Mouse (Mus musculus) limb, embryonic 10.5 days (tissue): ENCODE data around the gene Aff3. TPM values are rescaled to one million over a fixed set of nuclear protein-coding genes. Genes with fewer than 3 reads are reported as not detected.

Source experiments
- DNase-seq: peaks from one replicate; pipeline ENCODE4 v3.0.0-alpha.2; 2017; ENCODE audit warnings: low spot score
- H3K27ac ChIP-seq: fragments of 300-500 bp; sonication (generic); 2 replicates; pipeline ENCODE4 v1.5.1; 2016; ENCODE audit warnings: mild to moderate bottlenecking
- H3K27me3 ChIP-seq: fragments of 300-500 bp; sonication (generic); 2 replicates; pipeline ENCODE4 v1.6.1; 2016; ENCODE audit warnings: low read depth, mild to moderate bottlenecking; ENCODE audit not compliant: poor library complexity, severe bottlenecking
- H3K36me3 ChIP-seq: fragments of 300-500 bp; sonication (generic); 2 replicates; pipeline ENCODE4 v1.6.1; 2016; ENCODE audit warnings: mild to moderate bottlenecking, moderate library complexity
- H3K4me1 ChIP-seq: fragments of 300-500 bp; sonication (generic); 2 replicates; pipeline ENCODE4 v1.6.1; 2016
- H3K4me3 ChIP-seq: fragments of 300-500 bp; sonication (generic); 2 replicates; pipeline ENCODE4 v1.5.1; 2016; ENCODE audit warnings: mild to moderate bottlenecking, moderate library complexity
- H3K9me3 ChIP-seq: fragments of 300-500 bp; sonication (generic); replicated peaks from 2 replicates; pipeline ENCODE4 v1.6.1; 2016; ENCODE audit warnings: mild to moderate bottlenecking
- WGBS: fragments of 180-500 bp; shearing (Covaris S2); methylation state at CpG from one replicate; pipeline ENCODE4 v1.1.7; 2016; 5-methylcytosine and 5-hydroxymethylcytosine counted together
- polyA plus RNA-seq: library from polyadenylated mRNA; unstranded; fragments of >200 nt; fragmentation: Nextera tagmentation; extraction: Ambion mirVana; gene quantifications from 2 replicates; pipeline ENCODE4 v1.2.1, GENCODE M21; 2016

The Aff3 gene
- polyA plus RNA-seq, 1 experiment from 2014 or later, result 38.8 TPM

DNA sequence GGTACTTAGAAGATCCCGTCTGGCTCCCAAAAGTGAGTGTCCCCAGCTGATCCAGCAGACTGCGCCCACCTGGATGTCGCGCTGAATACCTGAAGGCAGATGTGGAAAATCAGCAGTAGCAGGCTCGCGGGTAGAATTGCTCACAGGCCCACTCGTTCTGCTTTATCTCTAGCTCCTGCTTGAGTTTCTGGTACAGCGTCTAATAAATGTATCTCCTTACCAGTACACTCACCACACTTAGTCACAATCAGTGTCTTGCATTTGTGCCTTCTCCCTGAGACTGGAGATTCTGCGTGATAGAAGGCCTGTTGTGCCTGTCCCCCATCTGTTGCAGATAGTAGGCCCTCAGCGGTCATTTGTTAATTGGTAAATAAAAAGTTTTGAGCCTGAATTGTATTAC lies 3.6 kb upstream of the Aff3 start:
- peaks cover 22% of the 10 kb centered on the region for H3K4me1 ChIP-seq
- no peak overlapping the region for H3K4me3 ChIP-seq
- WGBS, result 86% methylated on average over 10 of the region's 10 CpGs
- H3K27me3 ChIP-seq, result no peaks in the 10 kb centered on the region
- H3K9me3 ChIP-seq, result no peaks in the 10 kb centered on the region
- no peak overlapping the region for H3K27ac ChIP-seq
- no peaks in the 10 kb centered on the region for H3K36me3 ChIP-seq
- peak; percentile 26 for DNase-seq

DNA sequence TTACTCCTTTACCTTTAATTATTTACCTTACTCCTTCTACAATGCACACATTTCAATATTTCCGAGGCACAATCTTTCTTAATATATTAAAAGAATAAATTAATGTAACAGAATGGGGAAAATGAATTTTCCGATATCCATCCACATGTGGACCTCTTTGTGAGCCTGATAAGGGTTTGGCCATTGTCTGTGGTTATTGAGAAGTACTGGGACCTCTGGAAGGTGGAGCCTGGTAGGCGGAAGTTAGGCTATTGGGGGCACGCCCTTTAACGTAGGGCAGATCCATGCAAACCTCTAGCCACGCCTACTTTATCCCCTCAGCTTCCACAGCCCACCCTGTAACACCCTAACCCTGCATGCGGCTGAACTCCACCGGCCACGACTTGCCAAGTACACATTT lies 3.1 kb upstream of the Aff3 start:
- DNase-seq, result no peak
- 84% methylated on average over 9 of the region's 9 CpGs for WGBS

DNA sequence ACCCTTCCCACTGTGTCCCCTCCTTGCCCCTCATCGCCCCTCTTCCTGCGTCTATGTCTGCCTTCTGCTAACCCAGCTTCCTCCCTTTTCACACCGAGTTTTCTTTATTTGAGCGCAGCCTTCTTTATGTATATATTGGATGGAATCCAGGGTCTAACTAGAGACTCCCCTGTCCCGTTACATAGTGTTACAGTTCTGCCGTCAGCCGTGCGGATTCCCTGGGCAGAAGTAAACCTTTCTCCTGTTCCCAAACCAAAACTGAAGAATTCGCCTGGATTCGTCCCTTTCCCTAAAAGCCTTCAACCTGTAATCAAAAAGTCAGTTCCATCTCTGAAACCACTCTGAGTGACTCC lies 2.0 kb upstream of the Aff3 start:
- Histone ChIP-seq H3K27ac (0 out of 2 replicates have a peak overlapping the region, but pooled peaks have one; percentile 14), H3K4me3 (no peak overlapping the region), H3K4me1 (peaks cover 32% of the 10 kb centered on the region), H3K36me3 (no peaks in the 10 kb centered on the region), H3K9me3 (no peaks in the 10 kb centered on the region), H3K27me3 (no peaks in the 10 kb centered on the region)
- peak; percentile 21 for DNase-seq
- 92% methylated on average over 10 of the region's 10 CpGs for WGBS

More for the DNA sequence above, 3.1 kb upstream of the Aff3 start:
- Histone ChIP-seq H3K4me1 (peaks cover 22% of the 10 kb centered on the region), H3K27me3 (no peaks in the 10 kb centered on the region), H3K9me3 (no peaks in the 10 kb centered on the region), H3K4me3 (no peak overlapping the region), H3K36me3 (no peaks in the 10 kb centered on the region), H3K27ac (no peak overlapping the region)

DNA sequence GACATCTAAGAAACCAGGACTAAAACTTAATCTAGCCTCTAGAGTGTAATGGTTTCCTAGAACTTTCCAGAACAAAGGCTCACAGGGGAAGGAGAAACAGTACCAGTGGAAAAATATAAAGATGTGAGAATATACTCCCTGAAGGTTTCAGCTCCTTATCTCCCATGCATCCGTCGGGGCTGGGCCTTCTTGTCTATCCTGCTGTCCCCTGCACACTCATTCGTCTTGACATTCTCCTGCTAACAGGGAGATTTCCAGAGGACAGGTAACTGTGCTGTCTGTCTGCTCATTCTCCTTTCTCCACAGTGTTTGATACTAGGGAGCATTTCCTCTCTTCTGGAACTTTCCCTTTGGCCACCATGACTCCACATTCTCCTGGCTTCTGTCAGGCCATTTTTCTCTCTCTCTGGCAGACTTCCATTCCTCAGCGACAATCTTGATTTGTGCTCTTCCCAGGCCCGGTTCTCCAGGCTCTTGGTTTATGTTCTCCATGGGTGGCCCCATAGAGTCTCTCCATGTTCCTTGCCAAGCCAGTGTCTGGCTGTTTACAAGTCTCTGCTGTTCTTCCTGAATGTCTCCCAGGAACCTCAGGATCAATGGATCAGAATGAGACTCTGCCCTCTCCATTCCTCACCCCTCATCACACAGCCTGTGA lies 1.5 kb upstream of the Aff3 start:
- 74% methylated on average over 5 of the region's 5 CpGs for WGBS
- Histone ChIP-seq H3K9me3 (no peaks in the 10 kb centered on the region), H3K27ac (0 out of 2 replicates have a peak overlapping the region, but pooled peaks have one; percentile 14), H3K27me3 (no peaks in the 10 kb centered on the region), H3K4me3 (no peak overlapping the region), H3K36me3 (no peaks in the 10 kb centered on the region), H3K4me1 (peaks cover 36% of the 10 kb centered on the region)
- DNase-seq, result no peak

DNA sequence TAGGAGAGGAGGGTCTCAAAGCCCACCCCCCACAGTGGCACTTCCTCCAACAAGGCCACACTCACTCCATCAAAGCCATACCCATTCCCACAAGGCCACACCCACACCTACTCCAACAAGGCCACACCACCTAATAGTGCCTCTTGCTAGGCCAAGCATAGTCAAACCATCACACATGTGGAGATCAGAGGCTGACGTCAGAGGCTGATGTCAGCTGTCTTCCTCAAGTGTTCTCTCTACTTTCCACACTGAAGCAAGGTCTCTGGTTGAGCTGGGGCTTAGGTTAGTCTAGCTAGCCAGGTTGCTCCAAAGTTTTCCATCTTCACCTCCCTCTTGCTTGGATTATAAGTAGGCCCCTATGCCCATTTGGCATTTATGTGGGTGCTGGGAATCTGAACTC lies 856 bp upstream of the Aff3 start:
- H3K4me3 ChIP-seq, result no peak overlapping the region
- H3K36me3 ChIP-seq, result no peaks in the 10 kb centered on the region
- H3K9me3 ChIP-seq, result no peaks in the 10 kb centered on the region
- peaks cover 39% of the 10 kb centered on the region for H3K4me1 ChIP-seq
- H3K27me3 ChIP-seq, result no peaks in the 10 kb centered on the region
- H3K27ac ChIP-seq, result no peak overlapping the region; the same call in 1 of the 2 replicates
- 82% methylated on average over 1 of the region's 1 CpGs for WGBS
- DNase-seq, result no peak

DNA sequence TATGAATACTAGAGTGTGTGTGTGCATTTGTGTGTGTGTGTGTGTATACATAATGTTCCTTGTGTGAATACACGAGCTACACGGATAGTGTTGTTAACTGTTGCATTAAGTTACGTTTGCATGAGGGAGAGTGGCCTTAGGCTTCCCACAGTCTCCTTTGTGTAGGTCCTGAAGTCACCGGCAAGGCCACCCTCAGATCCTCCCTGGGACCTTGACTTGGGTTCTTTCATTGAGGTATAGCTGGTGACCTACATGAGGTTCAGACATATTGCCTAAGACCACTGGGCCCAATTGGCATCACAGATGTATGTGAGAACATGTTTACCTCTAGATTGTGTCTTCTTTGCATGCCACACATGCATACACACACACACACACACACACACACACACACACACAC lies 494 bp downstream of the Aff3 start:
- no peaks in the 10 kb centered on the region for H3K27me3 ChIP-seq
- peaks cover 52% of the 10 kb centered on the region for H3K4me1 ChIP-seq
- 92% methylated on average over 4 of the region's 4 CpGs for WGBS
- no peak overlapping the region for H3K27ac ChIP-seq
- H3K36me3 ChIP-seq, result no peaks in the 10 kb centered on the region
- DNase-seq, result no peak
- no peak overlapping the region for H3K4me3 ChIP-seq
- no peaks in the 10 kb centered on the region for H3K9me3 ChIP-seq

DNA sequence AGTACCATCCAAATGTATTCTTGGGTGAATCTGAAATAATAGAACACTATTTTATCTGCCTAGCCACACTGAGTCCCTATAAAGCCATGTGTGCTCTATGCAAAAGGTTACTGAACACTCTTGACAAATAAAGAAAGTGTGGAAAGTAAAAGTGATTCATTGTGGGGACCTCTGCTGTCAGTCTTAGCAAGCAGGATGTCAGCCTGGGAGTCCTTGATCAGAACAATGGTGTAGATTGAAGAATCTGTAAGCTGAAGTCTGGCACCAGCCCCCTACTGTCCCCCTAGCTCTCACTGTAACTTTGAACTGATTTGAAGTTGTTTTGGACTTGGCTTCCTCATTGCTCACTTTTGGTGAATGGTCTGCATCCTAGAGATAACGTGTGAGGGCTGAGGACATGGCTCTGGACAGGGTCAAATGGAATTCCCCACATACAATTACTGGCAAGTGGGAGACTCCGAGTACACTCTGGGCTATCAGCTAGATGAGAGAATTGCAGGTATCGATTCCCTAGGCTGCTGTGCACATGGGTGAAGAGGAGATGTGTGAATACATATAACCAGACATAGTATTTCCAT lies 2.0 kb downstream of the Aff3 start:
- no peak for DNase-seq
- 80% methylated on average over 3 of the region's 3 CpGs for WGBS
- Histone ChIP-seq H3K9me3 (no peaks in the 10 kb centered on the region), H3K36me3 (no peaks in the 10 kb centered on the region), H3K4me3 (no peak overlapping the region), H3K27me3 (no peaks in the 10 kb centered on the region), H3K27ac (0 out of 2 replicates have a peak overlapping the region, but pooled peaks have one; percentile 7), H3K4me1 (peaks cover 65% of the 10 kb centered on the region)

DNA sequence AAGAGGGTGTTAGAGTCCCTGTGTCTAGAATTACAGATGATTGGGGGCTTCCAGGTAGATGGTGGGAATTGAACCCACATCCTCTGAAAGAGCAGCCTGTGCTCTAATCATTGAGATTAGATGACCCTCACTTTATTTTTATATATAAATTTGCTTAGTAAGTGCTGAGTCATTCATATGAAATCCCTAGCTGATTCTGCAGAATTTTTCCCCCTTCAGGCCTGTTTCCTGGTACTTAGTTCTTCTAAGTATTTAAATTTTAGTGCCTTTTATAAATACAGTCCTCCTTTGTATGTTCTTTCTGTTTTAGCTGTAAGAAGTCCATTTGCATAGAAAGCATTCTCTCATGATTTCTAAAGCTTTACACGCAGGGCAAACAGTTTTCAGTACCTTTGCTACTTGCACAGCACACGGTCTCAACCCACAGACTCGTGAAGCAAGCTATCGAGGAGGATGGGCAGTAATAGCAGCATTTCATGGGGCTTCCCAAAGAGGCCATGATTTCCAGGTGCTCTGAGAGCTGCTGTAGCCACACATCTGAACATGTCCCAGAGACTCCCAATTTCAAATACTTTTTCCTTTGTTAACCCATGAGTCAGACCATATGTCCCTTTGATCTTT lies 5.7 kb downstream of the Aff3 start:
- 83% methylated on average over 4 of the region's 4 CpGs for WGBS
- no peak for DNase-seq
- no peaks in the 10 kb centered on the region for H3K9me3 ChIP-seq
- H3K27me3 ChIP-seq, result no peaks in the 10 kb centered on the region
- peak overlapping the region; percentile 79 for H3K27ac ChIP-seq
- H3K36me3 ChIP-seq, result no peaks in the 10 kb centered on the region
- peaks cover 53% of the 10 kb centered on the region for H3K4me1 ChIP-seq
- H3K4me3 ChIP-seq, result no peak overlapping the region

DNA sequence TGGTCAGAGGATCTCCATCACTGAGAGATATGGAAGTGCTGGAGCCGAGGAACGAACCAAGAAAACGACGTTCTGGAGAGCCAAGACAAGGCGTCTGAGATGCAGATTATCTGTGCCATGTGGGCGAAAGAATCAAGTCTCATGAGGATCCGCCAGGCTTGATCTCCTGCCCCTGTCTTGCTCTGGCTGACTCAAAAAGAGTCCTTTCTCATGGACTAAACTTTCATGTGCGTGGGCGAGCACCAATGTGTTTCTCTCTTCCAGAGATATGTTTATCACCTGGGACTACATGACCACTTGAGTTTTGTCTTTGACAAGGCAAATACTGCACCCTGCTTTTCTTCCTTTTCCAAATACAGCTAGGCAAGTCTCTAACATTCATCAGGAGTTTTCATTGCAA lies 6.4 kb downstream of the Aff3 start:
- H3K9me3 ChIP-seq, result no peaks in the 10 kb centered on the region
- no peaks in the 10 kb centered on the region for H3K36me3 ChIP-seq
- peaks cover 53% of the 10 kb centered on the region for H3K4me1 ChIP-seq
- 0 out of 2 replicates have a peak overlapping the region, but pooled peaks have one; percentile 48 for H3K27ac ChIP-seq
- no peaks in the 10 kb centered on the region for H3K27me3 ChIP-seq
- WGBS, result 87% methylated on average over 9 of the region's 9 CpGs
- no peak for DNase-seq
- no peak overlapping the region for H3K4me3 ChIP-seq

DNA sequence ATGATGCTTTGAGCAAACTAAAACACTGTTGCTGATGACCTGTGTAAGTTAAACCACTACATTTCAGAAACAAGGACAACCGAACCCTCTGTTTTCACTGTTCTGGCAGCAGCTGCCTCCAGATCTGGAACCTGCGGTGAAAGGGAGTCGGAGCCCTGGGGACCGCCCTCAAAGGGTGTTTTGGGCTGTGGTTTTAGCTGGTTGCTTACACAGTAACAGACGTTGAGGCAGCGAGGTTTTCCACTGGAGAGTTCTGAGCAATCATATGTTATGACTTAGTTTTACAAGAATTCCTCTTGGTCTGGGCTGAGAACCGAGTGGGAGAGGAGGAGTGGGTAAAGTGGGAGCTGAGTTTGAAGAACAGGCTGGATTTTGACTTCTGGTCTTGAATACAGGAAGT lies 7.1 kb downstream of the Aff3 start:
- Histone ChIP-seq H3K4me1 (peaks cover 53% of the 10 kb centered on the region), H3K4me3 (no peak overlapping the region), H3K27me3 (no peaks in the 10 kb centered on the region), H3K36me3 (no peaks in the 10 kb centered on the region), H3K27ac (peak overlapping the region; percentile 48; the same call in 1 of the 2 replicates), H3K9me3 (no peaks in the 10 kb centered on the region)
- WGBS, result 81% methylated on average over 7 of the region's 7 CpGs
- no peak for DNase-seq

DNA sequence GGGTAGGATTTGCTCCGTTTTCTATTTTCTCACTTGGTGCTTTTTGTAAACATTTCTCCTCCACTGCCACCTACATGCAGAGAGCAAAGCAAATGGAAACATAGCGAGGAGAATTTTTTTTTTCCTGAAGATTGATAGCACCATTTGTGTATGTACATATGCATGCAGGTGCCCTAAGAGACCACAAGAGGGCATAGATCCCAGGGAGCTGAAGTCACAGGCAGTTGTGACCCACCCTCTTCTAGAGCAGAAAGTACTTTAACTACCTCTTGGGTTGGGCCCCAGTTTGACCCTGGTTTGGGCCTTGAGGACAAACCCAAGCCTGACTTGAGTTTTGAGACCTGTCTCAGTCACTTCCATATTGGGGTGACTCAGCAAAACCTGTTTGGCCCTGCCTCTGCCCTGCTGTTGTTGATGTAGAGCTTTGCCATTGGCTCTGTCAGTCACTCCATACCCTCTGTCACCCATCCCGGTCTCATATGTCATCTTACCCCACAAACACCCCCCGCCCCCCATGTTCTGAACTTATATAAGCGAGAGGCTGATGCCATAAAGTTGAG lies 9.7 kb downstream of the Aff3 start:
- WGBS, result 94% methylated on average over 5 of the region's 5 CpGs
- no peak overlapping the region for H3K27ac ChIP-seq
- no peak overlapping the region for H3K4me3 ChIP-seq
- H3K27me3 ChIP-seq, result no peaks in the 10 kb centered on the region
- no peak for DNase-seq
- H3K36me3 ChIP-seq, result no peaks in the 10 kb centered on the region
- H3K4me1 ChIP-seq, result peaks cover 55% of the 10 kb centered on the region
- H3K9me3 ChIP-seq, result no peaks in the 10 kb centered on the region

DNA sequence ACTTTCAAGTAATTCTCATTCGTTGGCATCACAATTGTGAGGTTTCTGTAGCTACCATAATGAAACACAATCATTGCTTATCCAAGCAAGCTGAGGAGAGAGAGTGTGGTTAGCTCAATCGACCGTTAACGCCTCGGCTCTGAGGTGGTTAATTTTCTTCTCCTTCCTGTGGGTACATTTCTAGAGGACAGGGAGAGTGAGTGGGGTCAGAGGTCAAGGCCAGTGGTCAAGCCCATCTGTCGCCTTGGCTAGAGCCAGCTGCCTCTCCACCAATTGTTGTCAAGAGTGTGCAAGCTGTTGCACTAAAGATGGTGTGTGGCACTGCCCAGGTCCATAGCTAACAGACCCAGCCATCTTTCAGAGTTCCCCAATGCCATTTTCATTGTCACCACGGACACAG lies 14.7 kb downstream of the Aff3 start:
- 0 out of 2 replicates have a peak overlapping the region, but pooled peaks have one; percentile 42 for H3K27ac ChIP-seq
- 60% methylated on average over 7 of the region's 7 CpGs for WGBS
- no peaks in the 10 kb centered on the region for H3K27me3 ChIP-seq
- no peaks in the 10 kb centered on the region for H3K9me3 ChIP-seq
- peaks cover 59% of the 10 kb centered on the region for H3K4me1 ChIP-seq
- DNase-seq, result peak; percentile 29
- no peak overlapping the region for H3K4me3 ChIP-seq
- H3K36me3 ChIP-seq, result no peaks in the 10 kb centered on the region

DNA sequence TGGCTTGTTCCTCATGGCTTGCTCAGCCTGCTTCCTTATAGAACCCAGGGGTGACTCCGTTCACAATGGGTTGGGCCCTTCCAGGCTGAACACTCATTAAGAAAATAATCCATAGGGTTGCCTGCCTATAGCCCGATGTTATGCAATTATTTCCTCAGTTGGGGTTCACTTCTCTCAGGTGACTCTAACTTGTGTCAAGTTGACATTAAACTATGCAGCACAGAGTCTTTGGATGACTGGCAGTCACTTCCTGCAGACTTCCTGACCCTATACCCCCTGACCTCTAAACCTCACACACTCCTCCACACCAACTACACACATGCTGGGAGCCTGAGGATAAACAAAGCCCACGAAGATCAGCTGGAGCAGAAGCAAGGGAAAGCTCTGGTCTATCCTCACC lies 15.6 kb downstream of the Aff3 start:
- Histone ChIP-seq H3K9me3 (no peaks in the 10 kb centered on the region), H3K4me1 (peaks cover 59% of the 10 kb centered on the region), H3K27ac (peak overlapping the region; percentile 51), H3K4me3 (no peak overlapping the region), H3K27me3 (no peaks in the 10 kb centered on the region), H3K36me3 (no peaks in the 10 kb centered on the region)
- DNase-seq, result no peak
- WGBS, result 60% methylated on average over 3 of the region's 3 CpGs
